Mouse (Mus musculus) heart, postnatal 0 days (tissue): ENCODE data around the gene Tmem248.

ENCODE experiments used
- CTCF ChIP-seq: IDR thresholded peaks from 2 replicates; pipeline ENCODE4 v1.5.1; 2016; ENCODE audit warnings: antibody characterized with exemption, control low read depth, low read depth
- EP300 ChIP-seq: IDR thresholded peaks from 2 replicates; pipeline ENCODE4 v1.6.1; 2016; ENCODE audit warnings: antibody characterized with exemption, low read depth

DNA sequence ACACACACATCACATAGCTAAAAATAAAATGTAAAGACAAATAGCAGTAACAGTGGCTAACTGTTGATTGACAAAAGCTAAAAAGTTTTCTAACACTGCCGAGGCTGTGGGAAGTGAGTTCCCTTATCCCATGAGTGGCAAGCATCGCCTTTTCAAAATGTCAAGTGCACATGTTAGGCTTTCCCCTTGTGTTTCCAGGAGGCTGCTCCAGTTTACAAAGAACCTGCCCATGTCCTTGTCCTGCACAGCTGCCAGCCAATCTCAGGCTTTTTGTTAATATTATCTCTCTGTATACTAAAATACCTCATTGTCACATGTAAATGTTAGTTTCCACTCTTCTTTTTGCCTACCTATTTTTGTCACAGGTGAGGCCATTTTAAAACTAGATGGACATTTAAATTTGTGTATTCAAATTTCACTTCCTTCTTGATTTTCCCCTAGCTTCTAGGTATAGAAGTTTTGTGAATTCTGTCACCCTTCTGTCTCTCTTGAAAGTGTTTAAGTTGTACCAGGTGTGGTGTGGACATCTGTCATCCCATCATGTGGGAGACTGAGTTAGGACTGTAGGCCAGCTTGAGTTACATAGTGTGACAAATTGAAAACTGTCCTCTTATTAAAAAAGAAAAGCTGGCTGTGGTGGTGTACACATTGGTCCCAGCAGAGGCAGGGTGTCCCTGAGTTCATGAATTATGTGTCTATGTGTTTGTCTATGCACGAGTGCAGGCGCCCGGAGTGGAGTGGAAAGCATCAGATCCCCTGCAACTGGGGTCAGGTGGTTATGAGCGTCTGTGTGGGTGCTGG, 34.9 kb upstream of the Tmem248 start:
- no peak for TF ChIP-seq EP300
- TF ChIP-seq CTCF, result no peak
